Mouse (Mus musculus) stomach, embryonic 14.5 days (tissue): Measurements from ENCODE around the gene Ap5m1. TPM values are rescaled to one million over a fixed set of nuclear protein-coding genes. Genes with fewer than 3 reads are reported as not detected.
"Not testable (repeated sequence)": the region's sequence is repeated elsewhere in the genome, so short reads cannot be mapped to it uniquely, and the experiment has no call there.

Source experiments
- ATAC-seq: fragments of 200-750 bp; cut with Nextera tagmentation; 2 replicates; pipeline ENCODE4 v1.8.0; 2017; ENCODE audit warnings: low read depth, moderate TSS enrichment; ENCODE audit not compliant: insufficient number of reproducible peaks, insufficient read depth, low FRiP score
- H3K27ac ChIP-seq: fragments of 300-500 bp; sonication (generic); 2 replicates; pipeline ENCODE4 v1.5.1; 2014; ENCODE audit warnings: mild to moderate bottlenecking, low read length, moderate library complexity, mixed read lengths
- H3K27me3 ChIP-seq: fragments of 300-500 bp; sonication (generic); 2 replicates; pipeline ENCODE4 v1.6.1; 2014; ENCODE audit warnings: low read length, control low read depth, mixed read lengths; ENCODE audit not compliant: control insufficient read depth, insufficient read depth
- H3K36me3 ChIP-seq: fragments of 300-500 bp; sonication (generic); 2 replicates; pipeline ENCODE4 v1.6.1; 2014; ENCODE audit warnings: mild to moderate bottlenecking, control low read depth, low read length, moderate library complexity, mixed read lengths; ENCODE audit not compliant: control insufficient read depth, insufficient read depth
- H3K4me1 ChIP-seq: fragments of 300-500 bp; sonication (generic); 2 replicates; pipeline ENCODE4 v1.6.1; 2014; ENCODE audit warnings: low read length, control low read depth, mixed read lengths; ENCODE audit not compliant: control insufficient read depth, insufficient read depth
- H3K4me2 ChIP-seq: fragments of 300-500 bp; sonication (generic); replicated peaks from 2 replicates; pipeline ENCODE4 v1.6.1; 2014; ENCODE audit warnings: low read depth, low read length, control low read depth
- H3K4me3 ChIP-seq: fragments of 300-500 bp; sonication (generic); 2 replicates; pipeline ENCODE4 v1.5.1; 2014; ENCODE audit warnings: low read depth, low read length, control low read depth
- H3K9ac ChIP-seq: fragments of 300-500 bp; sonication (generic); replicated peaks from 2 replicates; pipeline ENCODE4 v1.6.1; 2014; ENCODE audit warnings: low read depth, mild to moderate bottlenecking, control low read depth, low read length, moderate library complexity, mixed read lengths
- H3K9me3 ChIP-seq: fragments of 300-500 bp; sonication (generic); 2 replicates; pipeline ENCODE4 v1.6.1; 2016; ENCODE audit warnings: low read depth, low read length, control low read depth; ENCODE audit not compliant: control insufficient read depth
- WGBS: fragments of 180-500 bp; shearing (Covaris S2); extraction: QIAGEN DNeasy Blood & Tissue Kit; methylation state at CpG from one replicate; pipeline ENCODE4 v1.1.7; 2014; 5-methylcytosine and 5-hydroxymethylcytosine counted together
- polyA plus RNA-seq: library from polyadenylated mRNA; unstranded; fragments of >200 nt; fragmentation: Nextera tagmentation; extraction: Ambion mirVana; gene quantifications from 2 replicates; pipeline ENCODE4 v1.2.1, GENCODE M21; 2014

Gene Ap5m1
- polyA plus RNA-seq, 1 experiment from 2014 or later = 29.1 TPM

GRCm38 (mm10) chr14:49090102-49090501 is 24.2 kb downstream of the Ap5m1 start:
- Histone ChIP-seq H3K27ac (no peak overlapping the region), H3K9ac (no peak overlapping the region), H3K9me3 (no peaks in the 10 kb centered on the region), H3K4me1 (no peaks in the 10 kb centered on the region), H3K27me3 (no peaks in the 10 kb centered on the region), H3K36me3 (peaks cover 8% of the 10 kb centered on the region), H3K4me2 (no peak overlapping the region), H3K4me3 (no peak overlapping the region)
- WGBS = 59% methylated on average over 5 of the region's 5 CpGs
- no peak for ATAC-seq

- Histone ChIP-seq H3K27me3 (no peaks in the 10 kb centered on the region), H3K4me1 (no peaks in the 10 kb centered on the region), H3K9ac (no peak overlapping the region), H3K4me2 (no peak overlapping the region), H3K9me3 (no peaks in the 10 kb centered on the region), H3K4me3 (no peak overlapping the region), H3K27ac (no peak overlapping the region), H3K36me3 (peaks cover 6% of the 10 kb centered on the region)
- WGBS = 94% methylated on average over 4 of the region's 4 CpGs
- ATAC-seq = no peak
Observed at GRCm38 (mm10) chr14:49091277-49091676, 25.4 kb downstream of the Ap5m1 start.

GRCm38 (mm10) chr14:49091755-49092154 is 25.9 kb downstream of the Ap5m1 start:
- not testable (repeated sequence) for H3K9me3 ChIP-seq, H3K27ac ChIP-seq, H3K27me3 ChIP-seq, H3K4me2 ChIP-seq, H3K4me1 ChIP-seq, H3K9ac ChIP-seq, H3K4me3 ChIP-seq, ATAC-seq, H3K36me3 ChIP-seq
- WGBS = 35% methylated on average over 1 of the region's 1 CpGs

GRCm38 (mm10) chr14:49118381-49118780 is 52.5 kb downstream of the Ap5m1 start:
- no peak overlapping the region for H3K4me3 ChIP-seq
- H3K4me2 ChIP-seq = no peak overlapping the region
- ATAC-seq = no peak

GRCm38 (mm10) chr14:49121723-49122122 is 55.8 kb downstream of the Ap5m1 start:
- H3K27ac ChIP-seq = no peak overlapping the region
- H3K4me1 ChIP-seq = no peaks in the 10 kb centered on the region
- no peaks in the 10 kb centered on the region for H3K9me3 ChIP-seq
- no peak for ATAC-seq
- no peaks in the 10 kb centered on the region for H3K27me3 ChIP-seq
- H3K9ac ChIP-seq = no peak overlapping the region
- no peak overlapping the region for H3K4me2 ChIP-seq
- H3K36me3 ChIP-seq = no peaks in the 10 kb centered on the region
- WGBS = 51% methylated on average over 9 of the region's 9 CpGs
- H3K4me3 ChIP-seq = no peak overlapping the region

More at GRCm38 (mm10) chr14:49118381-49118780, 52.5 kb downstream of the Ap5m1 start:
- Histone ChIP-seq H3K4me1 (no peaks in the 10 kb centered on the region), H3K27me3 (no peaks in the 10 kb centered on the region), H3K36me3 (no peaks in the 10 kb centered on the region), H3K27ac (no peak overlapping the region), H3K9me3 (no peaks in the 10 kb centered on the region), H3K9ac (no peak overlapping the region)
- WGBS = 10% methylated on average over 7 of the region's 7 CpGs

GRCm38 (mm10) chr14:49127162-49127779 is 61.4 kb downstream of the Ap5m1 start:
- WGBS = 78% methylated on average over 23 of the region's 23 CpGs
- Histone ChIP-seq H3K9me3 (no peaks in the 10 kb centered on the region), H3K27ac (no peak overlapping the region), H3K36me3 (no peaks in the 10 kb centered on the region), H3K9ac (no peak overlapping the region), H3K4me2 (no peak overlapping the region), H3K4me3 (no peak overlapping the region), H3K4me1 (no peaks in the 10 kb centered on the region), H3K27me3 (no peaks in the 10 kb centered on the region)
- ATAC-seq = no peak

GRCm38 (mm10) chr14:49128544-49129263 is 62.8 kb downstream of the Ap5m1 start:
- H3K9ac ChIP-seq = no peak overlapping the region
- no peak overlapping the region for H3K27ac ChIP-seq
- WGBS = 57% methylated on average over 10 of the region's 10 CpGs
- H3K4me1 ChIP-seq = no peaks in the 10 kb centered on the region
- no peaks in the 10 kb centered on the region for H3K27me3 ChIP-seq
- H3K4me2 ChIP-seq = no peak overlapping the region
- no peak overlapping the region for H3K4me3 ChIP-seq
- no peak for ATAC-seq
- no peaks in the 10 kb centered on the region for H3K36me3 ChIP-seq
- H3K9me3 ChIP-seq = no peaks in the 10 kb centered on the region

- H3K4me3 ChIP-seq = no peak overlapping the region
- no peaks in the 10 kb centered on the region for H3K4me1 ChIP-seq
- ATAC-seq = no peak
- no peaks in the 10 kb centered on the region for H3K27me3 ChIP-seq
- 84% methylated on average over 3 of the region's 3 CpGs for WGBS
- H3K27ac ChIP-seq = no peak overlapping the region
- H3K4me2 ChIP-seq = no peak overlapping the region
- H3K36me3 ChIP-seq = no peaks in the 10 kb centered on the region
- no peaks in the 10 kb centered on the region for H3K9me3 ChIP-seq
- H3K9ac ChIP-seq = no peak overlapping the region
Observed at GRCm38 (mm10) chr14:49132391-49132790, 66.5 kb downstream of the Ap5m1 start.
